In the genomic region with DNA sequence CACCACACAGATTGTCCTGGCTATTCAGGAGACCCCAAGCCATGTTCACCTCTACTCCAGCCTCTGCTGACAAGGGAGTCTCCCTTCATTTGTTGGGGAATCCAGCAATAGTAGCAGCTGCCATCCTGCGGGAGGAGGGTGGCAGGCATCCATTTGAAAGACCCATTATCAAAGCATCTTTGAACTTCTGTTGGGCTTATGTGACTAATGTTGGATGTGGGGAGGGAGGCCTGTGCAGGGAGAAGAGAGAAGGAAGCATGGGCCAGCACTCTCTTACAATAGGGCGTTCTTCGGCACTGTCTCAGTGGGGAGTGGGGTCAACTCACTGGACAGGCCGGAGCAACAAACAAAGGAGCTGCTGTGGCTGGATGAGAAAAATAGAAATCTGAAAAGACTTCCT, we compare ENCODE assay signal across 24 mouse cellular contexts.
DNase-seq lines count a peak whose midpoint lies in the region; ATAC-seq and TF ChIP-seq lines count a peak whose summit lies in the region.
"Had no signal": no experiment of that assay in that cellular context is flagged by ENCODE, and none has a peak within 500 bp of the region (broad histone marks: within the 10 kb centered on the region; RNA-seq: fewer than 3 reads in every experiment).

No protein-coding gene starts in this region.

- H3K79me2 ChIP-seq in macrophage (ENCODE audit: inconsistent target), result peaks cover 20% of the 10 kb centered on the region

- H3K9ac ChIP-seq in forebrain, embryonic 16.5 days (replicated peaks; ENCODE audit: low read depth, low read length), result no peak overlapping the region
- H3K9ac ChIP-seq in midbrain, postnatal 0 days (replicated peaks; ENCODE audit: low read length, poor library complexity, severe bottlenecking), result no peak overlapping the region
- no peak overlapping the region for H3K9ac ChIP-seq in hindbrain, embryonic 11.5 days (ENCODE audit: low read depth, low read length)
- H3K9ac ChIP-seq: embryonic facial prominence, embryonic 12.5 days; forebrain, embryonic 12.5 days; forebrain, postnatal 0 days had no signal

- no peaks in the 10 kb centered on the region for H3K36me3 ChIP-seq in forebrain, embryonic 10.5 days (replicated peaks)
- H3K36me3 ChIP-seq in forebrain, embryonic 16.5 days (ENCODE audit: control insufficient read depth, insufficient read depth), result no peaks in the 10 kb centered on the region
- H3K36me3 ChIP-seq in midbrain, embryonic 10.5 days, result no peaks in the 10 kb centered on the region
- H3K36me3 ChIP-seq in midbrain, postnatal 0 days (ENCODE audit: insufficient read depth, low read length), result no peaks in the 10 kb centered on the region
- H3K36me3 ChIP-seq in macrophage (ENCODE audit: inconsistent target), result no peaks in the 10 kb centered on the region
- no peaks in the 10 kb centered on the region for H3K36me3 ChIP-seq in hindbrain, embryonic 11.5 days (ENCODE audit: control insufficient read depth, insufficient read depth, low read length)
- H3K36me3 ChIP-seq: embryonic facial prominence, embryonic 12.5 days; forebrain, embryonic 12.5 days; G1E; heart, embryonic 10.5 days had no signal

- no peak for DNase-seq in forebrain, embryonic 10.5 days (ENCODE audit: extremely low spot score, low spot score)
- DNase-seq in layer of hippocampus, adult 11-12 months (ENCODE audit: low spot score), result peak; percentile 32
- DNase-seq in layer of hippocampus, adult 8-10 months (ENCODE audit: low spot score in 2 of 2), result no peak
- no peak for DNase-seq in midbrain, embryonic 10.5 days (ENCODE audit: low spot score)
- no peak for DNase-seq in midbrain, postnatal 0 days (ENCODE audit: low spot score)
- DNase-seq in hindbrain, embryonic 11.5 days (ENCODE audit: low spot score), result no peak
- DNase-seq: adrenal gland, postnatal 10 days; B cell, adult 2 months; cerebellum, adult 11-12 months; cerebellum, adult 9-11 months; embryo, embryonic 11 days; forebrain, postnatal 0 days; gastrocnemius, postnatal 36 days; heart, adult 18-20 months; heart, postnatal 10 days had no signal

- H3K9me3 ChIP-seq in forebrain, embryonic 10.5 days, result no peaks in the 10 kb centered on the region
- no peaks in the 10 kb centered on the region for H3K9me3 ChIP-seq in forebrain, embryonic 16.5 days (ENCODE audit: control insufficient read depth, low read length)
- no peaks in the 10 kb centered on the region for H3K9me3 ChIP-seq in midbrain, embryonic 10.5 days (replicated peaks)
- no peaks in the 10 kb centered on the region for H3K9me3 ChIP-seq in midbrain, postnatal 0 days (ENCODE audit: low read length)
- no peaks in the 10 kb centered on the region for H3K9me3 ChIP-seq in hindbrain, embryonic 11.5 days (ENCODE audit: control insufficient read depth, low read length)
- H3K9me3 ChIP-seq: embryonic facial prominence, embryonic 12.5 days; forebrain, embryonic 12.5 days; heart, embryonic 10.5 days had no signal

- 59% methylated on average over 4 of the region's 4 CpGs for WGBS in forebrain, embryonic 10.5 days
- 40% methylated on average over 4 of the region's 4 CpGs for WGBS in forebrain, embryonic 16.5 days
- WGBS in midbrain, embryonic 10.5 days, result 64% methylated on average over 4 of the region's 4 CpGs
- WGBS in midbrain, postnatal 0 days, result 53% methylated on average over 4 of the region's 4 CpGs
- 100% methylated on average over 4 of the region's 4 CpGs for whole genome bisulfite sequencing in macrophage (ENCODE audit: missing documents)
- 31% methylated on average over 4 of the region's 4 CpGs for WGBS in hindbrain, embryonic 11.5 days

- TF ChIP-seq CTCF in midbrain, postnatal 0 days (IDR thresholded peaks at IDR 0.05), result no peak

- no peak overlapping the region for H3K4me2 ChIP-seq in forebrain, embryonic 16.5 days (ENCODE audit: low read length)
- no peak overlapping the region for H3K4me2 ChIP-seq in midbrain, postnatal 0 days (ENCODE audit: low read depth, low read length, poor library complexity, severe bottlenecking)
- no peak overlapping the region for H3K4me2 ChIP-seq in hindbrain, embryonic 11.5 days (replicated peaks; ENCODE audit: low read depth, low read length)
- H3K4me2 ChIP-seq: embryonic facial prominence, embryonic 12.5 days; forebrain, embryonic 12.5 days had no signal

- H3K4me3 ChIP-seq in forebrain, embryonic 10.5 days, result no peak overlapping the region
- H3K4me3 ChIP-seq in forebrain, embryonic 16.5 days (replicated peaks; ENCODE audit: low read length), result no peak overlapping the region
- H3K4me3 ChIP-seq in midbrain, embryonic 10.5 days, result no peak overlapping the region
- no peak overlapping the region for H3K4me3 ChIP-seq in midbrain, postnatal 0 days (ENCODE audit: low read depth, low read length)
- H3K4me3 ChIP-seq in macrophage (ENCODE audit: inconsistent target), result no peak overlapping the region
- H3K4me3 ChIP-seq in hindbrain, embryonic 11.5 days (ENCODE audit: low read depth, low read length), result no peak overlapping the region
- H3K4me3 ChIP-seq: embryonic facial prominence, embryonic 12.5 days; forebrain, embryonic 12.5 days; heart, embryonic 10.5 days had no signal

- no peaks in the 10 kb centered on the region for H3K27me3 ChIP-seq in forebrain, embryonic 10.5 days (ENCODE audit: poor library complexity, severe bottlenecking)
- no peaks in the 10 kb centered on the region for H3K27me3 ChIP-seq in forebrain, embryonic 16.5 days (replicated peaks; ENCODE audit: control insufficient read depth, insufficient read depth, low read length)
- H3K27me3 ChIP-seq in midbrain, embryonic 10.5 days (ENCODE audit: low read depth, poor library complexity, severe bottlenecking), result no peaks in the 10 kb centered on the region
- H3K27me3 ChIP-seq in midbrain, postnatal 0 days (ENCODE audit: insufficient read depth, low read length), result no peaks in the 10 kb centered on the region
- H3K27me3 ChIP-seq in hindbrain, embryonic 11.5 days (ENCODE audit: control insufficient read depth, insufficient read depth, low read length), result no peaks in the 10 kb centered on the region
- H3K27me3 ChIP-seq: embryonic facial prominence, embryonic 12.5 days; forebrain, embryonic 12.5 days had no signal

- ATAC-seq in forebrain, embryonic 16.5 days, result no peak
- ATAC-seq in midbrain, postnatal 0 days (ENCODE audit: low FRiP score), result no peak
- ATAC-seq in hindbrain, embryonic 11.5 days (ENCODE audit: low FRiP score), result no peak
- ATAC-seq: CD4-positive, CD25-positive, alpha-beta regulatory T cell, adult 4 months; forebrain, postnatal 0 days; hindbrain, embryonic 16.5 days; inflammation-experienced regulatory T-cells, adult 6 months had no signal

- 0 out of 2 replicates have a peak overlapping the region, but pooled peaks have one; percentile 31 for H3K27ac ChIP-seq in forebrain, embryonic 10.5 days
- H3K27ac ChIP-seq in forebrain, embryonic 16.5 days (ENCODE audit: low read length), result no peak overlapping the region
- H3K27ac ChIP-seq in midbrain, embryonic 10.5 days (replicated peaks), result peak overlapping the region; percentile 49; the same call in 1 of the 2 replicates
- H3K27ac ChIP-seq in midbrain, postnatal 0 days (ENCODE audit: low read depth, low read length), result no peak overlapping the region
- peak overlapping the region; percentile 91 for H3K27ac ChIP-seq in macrophage
- H3K27ac ChIP-seq in hindbrain, embryonic 11.5 days (ENCODE audit: low read depth, low read length), result no peak overlapping the region
- H3K27ac ChIP-seq: embryonic facial prominence, embryonic 12.5 days; forebrain, embryonic 12.5 days; heart, embryonic 10.5 days had no signal

- peaks cover 16% of the 10 kb centered on the region for H3K4me1 ChIP-seq in forebrain, embryonic 10.5 days
- H3K4me1 ChIP-seq in forebrain, embryonic 16.5 days (replicated peaks; ENCODE audit: control insufficient read depth, insufficient read depth, low read length), result peaks cover under 1% of the 10 kb centered on the region; the same call in 1 of the 2 replicates
- peaks cover 19% of the 10 kb centered on the region for H3K4me1 ChIP-seq in midbrain, embryonic 10.5 days
- H3K4me1 ChIP-seq in midbrain, postnatal 0 days (ENCODE audit: insufficient read depth, low read length), result peaks cover 3% of the 10 kb centered on the region; the same call in 1 of the 2 replicates
- H3K4me1 ChIP-seq in hindbrain, embryonic 11.5 days (replicated peaks; ENCODE audit: control insufficient read depth, insufficient read depth, low read length), result no peaks in the 10 kb centered on the region; the same call in 1 of the 2 replicates

Comparison
In these comparisons a context has a peak if more than half of its experiments do, and no peak if none do; other contexts are left out.
1. H3K27ac ChIP-seq: peak in forebrain, embryonic 10.5 days (single experiment), midbrain, embryonic 10.5 days (single experiment) and macrophage (single experiment); none in forebrain, embryonic 16.5 days (single experiment), midbrain, postnatal 0 days (single experiment) and hindbrain, embryonic 11.5 days (single experiment).